Mouse (Mus musculus): ENCODE data around the gene Unc5a.

Gene Unc5a

DNA sequence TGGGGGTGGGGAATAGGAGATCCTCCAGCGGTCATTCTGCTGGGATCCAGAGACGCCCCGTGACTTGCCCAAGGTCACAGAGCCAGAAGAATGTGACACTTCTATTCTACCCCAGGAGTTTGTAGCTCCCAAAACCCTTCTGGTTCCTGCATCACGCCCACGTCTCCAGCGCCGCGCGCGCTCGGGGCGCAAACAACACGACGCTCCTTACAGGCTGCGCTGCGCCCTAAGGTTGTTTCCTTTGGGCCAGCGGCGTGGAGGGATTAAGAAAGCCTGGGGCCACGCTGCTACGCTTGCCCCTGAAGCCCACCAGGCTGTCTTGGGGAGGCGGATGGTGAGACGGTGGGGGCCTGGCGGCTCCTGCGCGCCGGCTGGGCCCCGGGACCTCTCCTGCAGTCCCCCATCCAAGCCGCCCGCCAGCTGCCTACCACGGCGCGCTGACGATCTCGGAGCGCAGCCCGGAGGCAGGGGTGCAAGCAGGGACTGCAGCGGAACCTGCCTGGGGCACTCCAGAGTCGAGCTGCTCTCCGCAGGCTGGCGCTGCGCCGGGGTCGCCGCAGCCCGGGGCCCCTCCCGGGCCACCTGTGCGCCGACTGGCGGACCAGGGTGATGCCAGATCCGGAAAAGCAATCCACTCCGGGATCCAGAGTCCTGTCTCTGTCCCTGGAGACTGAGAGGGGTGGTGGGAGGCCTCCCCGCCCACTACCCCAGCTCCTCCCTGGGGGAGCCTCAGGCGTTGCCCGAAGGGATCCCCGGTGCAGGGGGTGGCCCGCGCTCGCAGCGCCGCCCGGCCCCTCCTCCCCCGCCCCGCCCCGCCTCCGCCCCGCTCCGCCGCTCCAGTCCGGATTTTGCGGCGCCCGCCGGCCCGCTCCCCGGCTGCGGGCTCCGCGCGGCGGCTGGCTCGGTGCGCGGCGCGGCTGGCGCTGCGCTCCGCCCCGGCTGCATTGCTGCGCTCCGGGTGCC, at the start of gene Unc5a:
Gene Unc5a, plus strand, starts transcription at position 881 of the 963 bp plus-strand sequence.
- DNase-seq: peak in 1 of 2 experiments; percentile 1

DNA sequence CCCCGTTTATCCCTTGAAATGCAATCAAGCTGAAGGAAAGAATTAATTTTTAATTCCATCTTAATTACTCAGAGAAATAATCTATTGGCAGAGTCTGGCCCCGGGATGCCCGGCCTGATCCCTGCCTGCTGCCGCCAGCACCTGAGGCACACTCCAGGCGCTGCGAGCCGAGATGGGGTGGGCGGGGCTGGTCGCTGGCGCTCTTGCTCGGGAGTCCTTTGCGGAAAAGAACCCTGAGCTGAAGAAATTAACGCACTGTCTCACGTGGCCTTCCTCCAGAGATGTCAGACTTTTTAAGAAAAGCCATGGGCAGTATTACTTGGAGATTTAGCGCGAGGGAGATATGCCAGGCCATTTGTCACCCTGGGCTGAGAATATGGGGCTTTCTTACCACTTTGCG, 37.2 kb upstream of the Unc5a start:
- DNase-seq: no peak

GRCm38 (mm10) chr13:54912894-54913621, 36.2 kb upstream of the Unc5a start:
- no peak for DNase-seq

GRCm38 (mm10) chr13:54916644-54917043, 32.6 kb upstream of the Unc5a start:
- no peak for DNase-seq

- DNase-seq: no peak
These were observed 30.3 kb upstream of the Unc5a start for GRCm38 (mm10) chr13:54918910-54919309.

- no peak for DNase-seq
These were observed 29.5 kb upstream of the Unc5a start for GRCm38 (mm10) chr13:54919666-54920065.

GRCm38 (mm10) chr13:54921700-54922099, 27.5 kb upstream of the Unc5a start:
- DNase-seq: no peak

DNA sequence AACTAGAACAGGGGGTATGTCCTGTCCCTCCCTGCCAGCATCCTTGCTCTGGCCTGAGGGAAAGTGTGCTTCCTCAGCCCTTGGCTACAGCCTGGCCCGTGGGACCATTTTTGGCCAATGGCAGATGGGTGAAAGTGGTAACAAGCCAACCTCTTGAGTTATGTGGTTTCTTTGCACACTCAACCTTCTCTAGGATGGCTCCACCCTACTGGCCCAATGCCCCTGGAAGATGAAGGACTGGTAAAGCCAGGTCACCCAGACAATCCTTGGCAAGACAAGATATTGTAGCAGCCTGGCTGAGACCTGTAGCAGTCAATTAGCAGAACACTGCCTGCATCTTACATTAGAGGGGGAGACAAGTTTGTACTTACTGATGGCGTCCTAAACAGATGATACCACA, 25.5 kb upstream of the Unc5a start:
- no peak for DNase-seq

GRCm38 (mm10) chr13:54925466-54925865, 23.7 kb upstream of the Unc5a start:
- no peak for DNase-seq

- DNase-seq: no peak
These were observed 22.6 kb upstream of the Unc5a start for GRCm38 (mm10) chr13:54926654-54927053.

DNA sequence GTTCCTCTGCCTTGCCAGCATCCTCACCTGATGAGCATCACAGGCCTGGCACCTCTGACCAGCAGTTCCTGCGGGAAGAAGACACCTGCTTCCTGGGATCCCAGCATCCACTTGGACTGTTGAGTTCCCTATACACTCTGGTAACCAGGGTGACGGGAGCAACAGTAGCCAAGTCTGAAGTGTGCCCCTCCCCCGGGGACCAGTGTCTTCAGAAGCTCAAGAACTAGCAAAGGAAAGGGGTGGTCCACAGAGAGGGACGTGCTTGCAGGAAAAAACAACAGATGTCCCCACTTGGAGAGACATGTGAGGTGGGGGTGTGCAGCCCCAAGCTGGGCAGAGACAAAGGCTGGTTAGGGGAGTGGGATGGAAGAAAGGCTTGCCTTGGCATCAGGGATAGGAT, 19.1 kb upstream of the Unc5a start:
- DNase-seq: no peak

- DNase-seq: no peak
These were observed 14.3 kb upstream of the Unc5a start for GRCm38 (mm10) chr13:54934873-54935272.

- DNase-seq: no peak
These were observed 13.0 kb upstream of the Unc5a start for GRCm38 (mm10) chr13:54936173-54936572.

GRCm38 (mm10) chr13:54937885-54938284, 11.3 kb upstream of the Unc5a start:
- no peak for DNase-seq

GRCm38 (mm10) chr13:54938493-54938892, 10.7 kb upstream of the Unc5a start:
- DNase-seq: no peak

DNA sequence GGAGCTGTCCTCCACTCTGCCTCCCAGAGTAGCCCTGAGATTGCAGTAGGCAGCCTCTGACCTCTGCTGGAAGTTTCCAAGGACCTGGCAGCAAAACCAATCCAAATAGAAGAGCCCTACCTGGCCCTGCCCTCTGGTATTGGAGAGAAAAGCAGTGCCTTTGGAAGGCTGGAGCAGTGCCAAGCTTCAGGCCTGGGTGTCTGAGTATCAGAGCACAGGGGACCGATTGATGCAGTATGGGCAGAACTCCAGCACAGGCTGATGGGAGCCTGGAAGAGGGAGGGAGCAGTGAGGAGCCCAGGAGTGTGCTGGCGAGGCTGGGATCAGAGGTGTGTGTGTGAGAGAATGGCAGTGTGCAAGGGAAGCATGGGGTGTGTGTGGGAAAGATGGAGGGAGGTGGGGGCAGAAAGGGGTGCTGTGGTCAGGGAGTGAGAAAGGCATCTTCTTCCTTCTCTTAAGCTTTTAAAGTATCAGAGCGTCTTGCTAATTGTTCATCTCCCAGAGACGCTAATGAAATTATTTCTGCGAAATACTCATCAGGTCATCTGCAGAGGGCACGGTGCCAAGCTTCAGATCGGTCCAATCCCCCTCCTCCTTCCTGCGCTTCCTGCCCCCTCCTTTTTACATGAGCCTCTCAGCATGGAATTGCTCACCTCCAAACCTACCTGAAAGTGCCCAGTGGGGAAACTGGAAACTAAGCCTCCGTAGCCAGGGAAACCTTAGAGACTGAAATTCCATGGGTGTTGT, 4.6 kb upstream of the Unc5a start:
- DNase-seq: no peak

DNA sequence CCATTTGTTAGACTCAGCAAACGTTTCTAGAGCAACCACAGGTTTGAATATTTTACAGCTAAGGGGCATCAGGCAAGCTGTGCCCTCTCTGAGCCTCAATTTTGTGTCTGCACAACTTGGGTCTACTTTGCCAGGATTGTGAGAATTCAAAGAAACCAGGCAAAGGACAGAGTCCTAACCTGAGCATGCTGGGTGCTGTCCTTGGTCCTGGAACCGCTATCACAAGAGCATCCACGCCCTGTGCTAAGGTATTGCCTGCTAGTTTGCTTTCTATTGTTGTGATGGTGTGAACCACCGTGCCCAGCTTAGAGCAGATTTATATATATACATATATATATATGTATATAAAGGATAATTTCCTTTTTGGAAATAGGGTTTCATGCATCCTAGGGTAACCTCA, 3.9 kb upstream of the Unc5a start:
- DNase-seq: peak; percentile 60 to 74

DNA sequence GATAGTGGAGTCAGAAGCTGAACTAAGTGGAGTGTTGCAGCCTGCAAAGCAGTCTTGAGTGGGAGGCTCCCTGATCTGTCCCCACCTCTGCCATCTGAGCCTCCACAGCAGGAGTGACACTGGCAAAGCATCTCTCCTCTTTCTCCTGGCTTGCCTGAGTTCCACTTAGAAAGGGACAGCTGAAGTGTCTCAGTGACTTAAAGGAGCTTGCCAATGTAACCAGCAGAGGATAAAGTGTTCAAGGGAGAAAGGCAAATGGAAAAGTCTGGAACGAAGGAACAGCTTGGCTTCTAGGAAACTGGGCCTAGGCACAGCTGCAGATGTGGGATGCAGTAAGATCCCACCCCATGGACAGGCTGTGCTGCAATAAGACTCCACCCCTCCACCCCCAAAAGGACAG, 2.8 kb upstream of the Unc5a start:
- DNase-seq: no peak

GRCm38 (mm10) chr13:54949592-54949991, 381 bp downstream of the Unc5a start:
- DNase-seq: peak; percentile 14 to 52

DNA sequence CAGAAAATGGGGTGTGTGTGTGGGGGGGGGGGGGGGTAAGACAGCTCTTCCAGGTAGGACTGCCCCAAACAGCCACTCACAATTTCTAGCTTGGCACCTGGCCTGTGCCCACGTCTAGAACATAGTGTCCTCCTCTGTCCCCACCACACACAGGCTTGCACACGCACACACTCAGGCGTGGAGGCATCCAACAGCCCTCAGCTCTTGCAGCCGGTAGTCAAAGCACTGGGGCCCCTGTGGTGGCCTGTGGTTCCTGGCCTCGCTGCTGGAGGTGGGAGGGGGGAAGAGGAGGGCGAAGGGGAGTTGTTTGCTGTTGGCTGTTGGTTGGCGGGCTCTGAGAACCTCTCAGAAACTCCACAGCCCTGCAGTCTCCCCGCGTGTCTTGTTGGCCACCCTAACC, 920 bp downstream of the Unc5a start:
- DNase-seq: no peak

DNA sequence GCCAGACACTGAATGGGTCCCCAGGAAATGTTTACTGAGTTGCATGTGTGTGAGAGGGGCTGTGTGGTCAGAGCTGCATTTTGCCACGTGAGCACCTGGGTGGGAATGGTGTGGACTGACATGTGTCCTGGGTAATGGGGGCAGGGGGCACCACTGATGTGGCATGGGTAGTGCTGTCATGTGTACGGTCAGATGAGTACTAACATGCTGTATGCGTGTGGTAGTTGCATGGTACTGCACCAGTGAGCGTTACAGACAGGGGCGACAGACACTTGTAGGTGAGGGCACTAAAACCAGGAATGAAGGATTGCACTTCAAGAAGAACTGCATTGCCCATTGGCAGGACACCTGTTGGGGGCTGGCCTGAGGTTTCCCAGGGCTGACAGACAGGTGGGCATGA, 2.0 kb downstream of the Unc5a start:
- DNase-seq: no peak

DNA sequence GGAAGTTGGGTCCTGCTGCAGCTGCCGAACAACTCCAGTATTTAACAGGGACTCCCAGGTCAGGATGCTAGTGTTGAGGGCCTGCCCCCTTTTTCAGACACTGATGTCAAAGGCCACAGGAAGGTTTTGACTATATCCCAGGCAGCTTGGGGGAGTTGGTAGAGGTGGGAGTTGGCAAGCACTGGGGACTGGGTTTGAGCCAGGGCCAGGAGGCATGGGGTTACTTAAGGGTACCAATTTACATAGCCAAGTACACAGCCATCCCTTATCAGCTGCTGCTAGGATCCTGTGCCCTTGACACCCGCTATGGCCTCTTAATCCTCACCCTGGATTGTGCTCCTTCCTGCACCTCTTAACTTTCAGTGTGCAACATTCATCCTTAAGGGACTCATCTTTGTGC, 5.5 kb downstream of the Unc5a start:
- DNase-seq: no peak
